Mouse (Mus musculus) cerebellum, adult 8-10 months (tissue): ENCODE measurements around the gene Rin3.

ENCODE experiments used
- DNase-seq: peaks from one replicate; pipeline ENCODE4 v3.0.0; 2022

Rin3 gene

GRCm38 (mm10) chr12:102282126-102282525 is 722 bp upstream of the Rin3 start:
- no peak for DNase-seq

- DNase-seq = no peak
These were observed 827 bp downstream of the Rin3 start for GRCm38 (mm10) chr12:102283483-102284266.

- DNase-seq = no peak
These were observed 1.4 kb downstream of the Rin3 start for GRCm38 (mm10) chr12:102284267-102284610.

GRCm38 (mm10) chr12:102284618-102285159 is 1.8 kb downstream of the Rin3 start:
- no peak for DNase-seq

GRCm38 (mm10) chr12:102285318-102285717 is 2.5 kb downstream of the Rin3 start:
- DNase-seq = no peak

- DNase-seq = no peak
These were observed 2.9 kb downstream of the Rin3 start for GRCm38 (mm10) chr12:102285779-102286178.

- DNase-seq = no peak
These were observed 4.0 kb downstream of the Rin3 start for GRCm38 (mm10) chr12:102286681-102287414.

- DNase-seq = no peak
These were observed 5.2 kb downstream of the Rin3 start for GRCm38 (mm10) chr12:102287904-102288602.

GRCm38 (mm10) chr12:102288846-102289245 is 6.0 kb downstream of the Rin3 start:
- DNase-seq = no peak

- no peak for DNase-seq
These were observed 6.7 kb downstream of the Rin3 start for GRCm38 (mm10) chr12:102289568-102289967.

GRCm38 (mm10) chr12:102290662-102291061 is 7.8 kb downstream of the Rin3 start:
- no peak for DNase-seq

- DNase-seq = no peak
These were observed 8.8 kb downstream of the Rin3 start for GRCm38 (mm10) chr12:102291686-102292085.

GRCm38 (mm10) chr12:102292501-102293215 is 9.8 kb downstream of the Rin3 start:
- DNase-seq = no peak

GRCm38 (mm10) chr12:102294634-102295033 is 11.8 kb downstream of the Rin3 start:
- no peak for DNase-seq

GRCm38 (mm10) chr12:102295230-102295629 is 12.4 kb downstream of the Rin3 start:
- no peak for DNase-seq

GRCm38 (mm10) chr12:102295662-102296061 is 12.8 kb downstream of the Rin3 start:
- no peak for DNase-seq

GRCm38 (mm10) chr12:102296361-102296760 is 13.5 kb downstream of the Rin3 start:
- DNase-seq = no peak

- no peak for DNase-seq
These were observed 14.1 kb downstream of the Rin3 start for GRCm38 (mm10) chr12:102296967-102297366.

GRCm38 (mm10) chr12:102299209-102299608 is 16.4 kb downstream of the Rin3 start:
- no peak for DNase-seq

GRCm38 (mm10) chr12:102301585-102301984 is 18.7 kb downstream of the Rin3 start:
- DNase-seq = no peak

- no peak for DNase-seq
These were observed 19.5 kb downstream of the Rin3 start for GRCm38 (mm10) chr12:102302322-102302721.

- no peak for DNase-seq
These were observed 20.0 kb downstream of the Rin3 start for GRCm38 (mm10) chr12:102302831-102303351.

GRCm38 (mm10) chr12:102303867-102304266 is 21.0 kb downstream of the Rin3 start:
- DNase-seq = no peak
